Mouse (Mus musculus): ENCODE data around the gene Map3k20.

The Map3k20 gene

GRCm38 (mm10) chr2:72285256-72285887, at the start of gene Map3k20:
Gene Map3k20, plus strand, starts transcription at chr2:72285637.
- peak; percentile 75 to 91 for DNase-seq (ENCODE audit: inconsistent age in 2 of 2, low spot score in 1 of 2)

GRCm38 (mm10) chr2:72238421-72238820, 47.0 kb upstream of the Map3k20 start:
- no peak for DNase-seq (ENCODE audit: inconsistent age in 2 of 2, low spot score in 1 of 2)

- DNase-seq (ENCODE audit: inconsistent age in 2 of 2, low spot score in 1 of 2), result no peak
Observed at GRCm38 (mm10) chr2:72238925-72239324, 46.5 kb upstream of the Map3k20 start.

- DNase-seq (ENCODE audit: inconsistent age in 2 of 2, low spot score in 1 of 2), result no peak
Observed at GRCm38 (mm10) chr2:72239456-72239855, 46.0 kb upstream of the Map3k20 start.

GRCm38 (mm10) chr2:72239993-72240392, 45.4 kb upstream of the Map3k20 start:
- no peak for DNase-seq (ENCODE audit: inconsistent age in 2 of 2, low spot score in 1 of 2)

- no peak for DNase-seq (ENCODE audit: inconsistent age in 2 of 2, low spot score in 1 of 2)
Observed at GRCm38 (mm10) chr2:72240691-72241090, 44.7 kb upstream of the Map3k20 start.

- DNase-seq (ENCODE audit: inconsistent age in 2 of 2, low spot score in 1 of 2), result no peak
Observed at GRCm38 (mm10) chr2:72241714-72242472, 43.5 kb upstream of the Map3k20 start.

GRCm38 (mm10) chr2:72242910-72243675, 42.3 kb upstream of the Map3k20 start:
- DNase-seq (ENCODE audit: inconsistent age in 2 of 2, low spot score in 1 of 2), result no peak

- DNase-seq (ENCODE audit: inconsistent age in 2 of 2, low spot score in 1 of 2), result no peak
Observed at GRCm38 (mm10) chr2:72245631-72246030, 39.8 kb upstream of the Map3k20 start.

- DNase-seq (ENCODE audit: inconsistent age in 2 of 2, low spot score in 1 of 2), result no peak
Observed at GRCm38 (mm10) chr2:72246376-72246775, 39.1 kb upstream of the Map3k20 start.

- no peak for DNase-seq (ENCODE audit: inconsistent age in 2 of 2, low spot score in 1 of 2)
Observed at GRCm38 (mm10) chr2:72247819-72248218, 37.6 kb upstream of the Map3k20 start.

- DNase-seq (ENCODE audit: inconsistent age in 2 of 2, low spot score in 1 of 2), result no peak
Observed at GRCm38 (mm10) chr2:72252510-72253505, 32.6 kb upstream of the Map3k20 start.

GRCm38 (mm10) chr2:72253882-72254281, 31.6 kb upstream of the Map3k20 start:
- DNase-seq (ENCODE audit: inconsistent age in 2 of 2, low spot score in 1 of 2), result no peak

- no peak for DNase-seq (ENCODE audit: inconsistent age in 2 of 2, low spot score in 1 of 2)
Observed at GRCm38 (mm10) chr2:72254813-72255582, 30.4 kb upstream of the Map3k20 start.

GRCm38 (mm10) chr2:72260704-72261103, 24.7 kb upstream of the Map3k20 start:
- DNase-seq (ENCODE audit: inconsistent age in 2 of 2, low spot score in 1 of 2), result peak in 1 of 2 experiments; percentile 36

- peak in 1 of 2 experiments; percentile 27 for DNase-seq (ENCODE audit: inconsistent age in 2 of 2, low spot score in 1 of 2)
Observed at GRCm38 (mm10) chr2:72262814-72263480, 22.5 kb upstream of the Map3k20 start.

- DNase-seq (ENCODE audit: inconsistent age in 2 of 2, low spot score in 1 of 2), result no peak
Observed at GRCm38 (mm10) chr2:72267390-72267789, 18.0 kb upstream of the Map3k20 start.

- no peak for DNase-seq (ENCODE audit: inconsistent age in 2 of 2, low spot score in 1 of 2)
Observed at GRCm38 (mm10) chr2:72269651-72270341, 15.6 kb upstream of the Map3k20 start.
